Mouse (Mus musculus) hindbrain, postnatal 0 days (tissue): ENCODE data around the gene Pias4. TPM values are rescaled to one million over a fixed set of nuclear protein-coding genes. Genes with fewer than 3 reads are reported as not detected.

ENCODE experiments used
- ATAC-seq: fragments of 200-750 bp; cut with Nextera tagmentation; 2 replicates; pipeline ENCODE4 v1.8.0; 2017; ENCODE audit warnings: mild to moderate bottlenecking, moderate TSS enrichment, moderate library complexity
- DNase-seq: peaks from one replicate; pipeline ENCODE4 v3.0.0-alpha.2; 2015; ENCODE audit warnings: low spot score
- H3K27ac ChIP-seq: fragments of 300-500 bp; sonication (generic); 2 replicates; pipeline ENCODE4 v1.5.1; 2014; ENCODE audit warnings: mild to moderate bottlenecking
- H3K27me3 ChIP-seq: fragments of 300-500 bp; sonication (generic); 2 replicates; pipeline ENCODE4 v1.6.1; 2014; ENCODE audit warnings: low read length, mixed read lengths; ENCODE audit not compliant: insufficient read depth
- H3K36me3 ChIP-seq: fragments of 300-500 bp; sonication (generic); 2 replicates; pipeline ENCODE4 v1.6.1; 2014; ENCODE audit warnings: low read length, mixed read lengths; ENCODE audit not compliant: insufficient read depth
- H3K4me1 ChIP-seq: fragments of 300-500 bp; sonication (generic); 2 replicates; pipeline ENCODE4 v1.6.1; 2014; ENCODE audit warnings: antibody characterized with exemption, low read length, mixed read lengths; ENCODE audit not compliant: insufficient read depth
- H3K4me2 ChIP-seq: fragments of 300-500 bp; sonication (generic); 2 replicates; pipeline ENCODE4 v1.6.1; 2014; ENCODE audit warnings: low read depth, mild to moderate bottlenecking, low read length, moderate library complexity, mixed read lengths
- H3K4me3 ChIP-seq: fragments of 300-500 bp; sonication (generic); 2 replicates; pipeline ENCODE4 v1.5.1; 2014; ENCODE audit warnings: low read length
- H3K9ac ChIP-seq: fragments of 300-500 bp; sonication (generic); replicated peaks from 2 replicates; pipeline ENCODE4 v1.6.1; 2014; ENCODE audit warnings: mild to moderate bottlenecking, low read length, moderate library complexity, mixed read lengths
- H3K9me3 ChIP-seq: fragments of 300-500 bp; sonication (generic); 2 replicates; pipeline ENCODE4 v1.6.1; 2016; ENCODE audit warnings: low read length, mixed read lengths
- CTCF ChIP-seq: IDR thresholded peaks from 2 replicates; pipeline ENCODE4 v1.5.1; 2016; ENCODE audit warnings: antibody characterized with exemption, control low read depth, low read depth
- WGBS: fragments of 180-500 bp; shearing (Covaris S2); extraction: QIAGEN DNeasy Blood & Tissue Kit; methylation state at CpG from one replicate; pipeline ENCODE4 v1.1.7; 2014; 5-methylcytosine and 5-hydroxymethylcytosine counted together
- microRNA-seq, 2 experiments: library from miRNA; unstranded; fragments of <30 nt; microRNA quantifications; one replicate each; pipeline ENCODE4; 2016
- polyA plus RNA-seq: library from polyadenylated mRNA; unstranded; fragments of >200 nt; fragmentation: Nextera tagmentation; extraction: Ambion mirVana; gene quantifications from 2 replicates; pipeline ENCODE4 v1.2.1, GENCODE M21; 2015
- total RNA-seq: library from RNA; depleted of rRNA; stranded (reverse); fragments of >200 nt; gene quantifications from 2 replicates; pipeline ENCODE4 v1.2.3, GENCODE M21; 2014; rRNA removed

Pias4 gene
- total and polyA plus RNA-seq, 2 experiments from 2014 or later, result 32.0 to 33.9 TPM

GRCm38 (mm10) chr10:81120650-81121049 is 47.1 kb downstream of the Pias4 start:
- WGBS, result 80% methylated on average over 7 of the region's 7 CpGs
- DNase-seq, result no peak

GRCm38 (mm10) chr10:81119625-81120024 is 48.1 kb downstream of the Pias4 start:
- Histone ChIP-seq H3K9ac (no peak overlapping the region), H3K4me2 (no peak overlapping the region), H3K4me1 (no peaks in the 10 kb centered on the region), H3K36me3 (peaks cover 81% of the 10 kb centered on the region), H3K27me3 (no peaks in the 10 kb centered on the region), H3K4me3 (no peak overlapping the region), H3K27ac (no peak overlapping the region), H3K9me3 (no peaks in the 10 kb centered on the region)
- WGBS, result 89% methylated on average over 10 of the region's 10 CpGs
- TF ChIP-seq CTCF, result no peak
- ATAC-seq (no peak), DNase-seq (no peak)

More at GRCm38 (mm10) chr10:81120650-81121049, 47.1 kb downstream of the Pias4 start:
- Histone ChIP-seq H3K27ac (no peak overlapping the region), H3K9ac (no peak overlapping the region), H3K4me1 (no peaks in the 10 kb centered on the region), H3K9me3 (no peaks in the 10 kb centered on the region), H3K27me3 (no peaks in the 10 kb centered on the region), H3K4me3 (no peak overlapping the region), H3K36me3 (peaks cover 73% of the 10 kb centered on the region), H3K4me2 (no peak overlapping the region)
- no peak for TF ChIP-seq CTCF
- ATAC-seq, result no peak

DNA sequence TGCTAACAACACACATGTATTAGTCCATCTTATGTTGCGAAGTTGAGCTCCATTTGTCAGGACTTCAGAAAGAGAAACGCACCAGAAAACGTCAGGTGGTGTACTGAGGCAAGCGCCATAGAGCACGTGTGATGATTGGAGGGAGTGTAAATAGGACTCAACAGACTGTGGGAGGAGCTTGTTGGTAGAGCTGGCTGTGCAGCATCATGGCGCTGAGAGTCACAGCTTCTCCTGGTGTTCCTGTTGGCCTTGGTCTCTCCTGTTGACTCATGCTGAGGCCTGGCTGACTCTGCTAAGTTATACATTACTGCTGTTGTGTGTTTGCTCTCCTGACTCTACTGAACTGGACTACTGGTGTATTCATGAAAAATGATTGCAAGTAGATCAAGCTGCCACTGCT is 54.8 kb downstream of the Pias4 start:
- no peak for TF ChIP-seq CTCF
- DNase-seq (no peak), ATAC-seq (no peak)
- Histone ChIP-seq H3K27ac (no peak overlapping the region), H3K36me3 (peaks cover 57% of the 10 kb centered on the region), H3K4me3 (no peak overlapping the region), H3K4me1 (no peaks in the 10 kb centered on the region), H3K9me3 (no peaks in the 10 kb centered on the region), H3K4me2 (no peak overlapping the region), H3K27me3 (no peaks in the 10 kb centered on the region), H3K9ac (no peak overlapping the region)
- WGBS, result 93% methylated on average over 6 of the region's 6 CpGs

DNA sequence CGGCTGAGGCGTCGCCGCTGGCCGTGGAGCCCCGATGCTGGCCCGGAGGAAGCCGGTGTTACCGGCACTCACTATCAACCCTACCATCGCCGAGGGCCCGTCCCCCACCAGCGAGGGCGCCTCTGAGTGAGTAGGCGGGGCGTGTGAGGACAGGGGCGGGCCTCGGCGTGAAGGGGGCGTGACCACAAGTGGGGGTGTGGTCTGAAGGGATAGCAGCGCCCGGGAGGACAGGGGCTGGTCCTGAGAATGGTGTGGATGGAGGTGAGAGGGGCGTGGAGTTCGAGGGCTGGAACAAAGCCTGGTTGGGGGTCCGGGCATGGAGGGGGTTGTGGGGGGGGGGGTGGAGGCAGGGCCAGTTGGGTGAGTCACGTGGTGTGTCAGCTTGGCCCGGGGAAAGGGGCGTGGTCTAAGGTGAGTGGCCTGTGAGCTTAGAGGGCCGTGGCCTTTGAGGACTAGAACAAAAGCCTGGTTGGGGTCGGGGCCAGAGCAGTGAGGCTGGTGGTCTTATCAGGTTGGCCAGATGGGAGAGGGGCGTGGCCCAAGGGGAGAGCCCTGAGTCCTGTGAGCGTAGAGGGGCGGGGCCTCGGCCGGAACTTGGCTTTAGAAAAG is 61.5 kb downstream of the Pias4 start:
- Histone ChIP-seq H3K9me3 (no peaks in the 10 kb centered on the region), H3K36me3 (peaks cover 23% of the 10 kb centered on the region), H3K27ac (peak overlapping the region; percentile 99), H3K4me1 (peaks cover 14% of the 10 kb centered on the region), H3K9ac (peak overlapping the region; percentile 95), H3K27me3 (no peaks in the 10 kb centered on the region), H3K4me3 (peak overlapping the region; percentile 95), H3K4me2 (peak overlapping the region; percentile 75)
- ATAC-seq, result peak; percentile 93
- peak; percentile 35 for TF ChIP-seq CTCF
- DNase-seq, result peak; percentile 85
- WGBS, result under 1% methylated on average over 35 of the region's 35 CpGs

DNA sequence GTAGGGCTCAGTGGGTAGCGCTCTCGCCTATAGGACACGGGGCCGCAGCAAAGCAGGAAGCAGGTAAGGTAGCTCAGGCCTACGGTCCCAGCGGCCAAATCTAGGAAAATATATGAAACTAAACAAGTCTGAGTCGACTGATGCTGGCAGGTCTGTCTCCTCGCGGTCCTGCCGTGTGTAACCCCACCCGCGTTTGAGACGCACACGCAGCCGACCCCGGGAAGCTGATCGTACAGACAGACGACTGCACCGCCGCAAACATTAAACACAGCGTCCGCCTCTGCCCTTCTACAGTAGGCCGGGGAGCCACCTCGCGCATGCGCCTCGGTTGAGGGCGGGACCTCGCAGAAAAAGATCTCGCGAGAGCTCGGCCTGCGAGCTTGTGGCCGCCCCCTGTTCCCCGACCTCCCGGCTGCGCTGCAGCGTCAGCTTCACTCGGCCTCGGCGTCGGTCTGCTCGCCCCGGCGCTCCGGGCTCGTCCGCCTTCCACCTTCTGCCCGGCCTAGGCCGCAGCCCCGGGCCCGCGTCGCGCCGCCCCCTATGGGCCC is 62.1 kb downstream of the Pias4 start, which contains the start of gene Map2k2:
TSS of gene Map2k2 (plus strand) at position 351 of the 548 bp plus-strand sequence.
- under 1% methylated on average over 56 of the region's 56 CpGs for WGBS
- ATAC-seq (peak; percentile 95), DNase-seq (peak; percentile 98)

More for the DNA sequence above, 62.1 kb downstream of the Pias4 start, which contains the start of gene Map2k2:
- Histone ChIP-seq H3K4me1 (peaks cover 14% of the 10 kb centered on the region), H3K9ac (peak within 1 kb of the TSS; percentile 95), H3K36me3 (peaks cover 18% of the 10 kb centered on the region), H3K27ac (peak within 1 kb of the TSS; percentile 99), H3K4me2 (peak within 1 kb of the TSS; percentile 75), H3K27me3 (no peaks in the 10 kb centered on the region), H3K4me3 (peak within 1 kb of the TSS; percentile 95), H3K9me3 (no peaks in the 10 kb centered on the region)
- TF ChIP-seq CTCF, result no peak

Small RNA genes within 50 kb of the gene (microRNA-seq; reads per million reads assigned to microRNA genes)
- 0 reads per million in 2 experiments for gene Mir5615-1
- gene Mir5615-2, result 0 reads per million in 2 experiments

Other genes starting within 250 kb of the Pias4 start
Only the 30 nearest of the 32 such genes appear.
- 26.2 and 27.2 TPM in 2 replicates for gene Gng7, start 153.0 kb downstream of the Pias4 start, total RNA-seq
- 18.9 and 22.1 TPM in 2 replicates for gene Gng7, start 153.0 kb downstream of the Pias4 start, polyA plus RNA-seq
- gene Diras1, start 142.3 kb downstream of the Pias4 start, total RNA-seq, result 82.0 and 106 TPM in 2 replicates
- gene Diras1, start 142.3 kb downstream of the Pias4 start, polyA plus RNA-seq, result 69.0 and 78.7 TPM in 2 replicates
- 118 and 126 TPM in 2 replicates for gene Slc39a3, start 130.5 kb downstream of the Pias4 start, total RNA-seq
- gene Slc39a3, start 130.5 kb downstream of the Pias4 start, polyA plus RNA-seq, result 40.6 and 41.9 TPM in 2 replicates
- 264 and 279 TPM in 2 replicates for gene Sgta, start 107.7 kb downstream of the Pias4 start, total RNA-seq
- 275 and 290 TPM in 2 replicates for gene Sgta, start 107.7 kb downstream of the Pias4 start, polyA plus RNA-seq
- 73.5 and 79.1 TPM in 2 replicates for gene Thop1, start 97.9 kb downstream of the Pias4 start, total RNA-seq
- 36.4 and 36.9 TPM in 2 replicates for gene Thop1, start 97.9 kb downstream of the Pias4 start, polyA plus RNA-seq
- 0.61 and 1.0 TPM in 2 replicates for gene Creb3l3, start 69.0 kb downstream of the Pias4 start, total RNA-seq
- 0.59 and 0.71 TPM in 2 replicates for gene Creb3l3, start 69.0 kb downstream of the Pias4 start, polyA plus RNA-seq
- gene Map2k2, start 62.0 kb downstream of the Pias4 start, total RNA-seq, result 297 and 309 TPM in 2 replicates
- gene Map2k2, start 62.0 kb downstream of the Pias4 start, polyA plus RNA-seq, result 196 and 204 TPM in 2 replicates
- gene Zbtb7a, start 32.7 kb downstream of the Pias4 start, total RNA-seq, result 37.3 and 38.4 TPM in 2 replicates
- 22.0 and 22.3 TPM in 2 replicates for gene Zbtb7a, start 32.7 kb downstream of the Pias4 start, polyA plus RNA-seq
- gene Eef2, start 8.7 kb upstream of the Pias4 start, total RNA-seq, result 2,095 and 2,196 TPM in 2 replicates
- gene Eef2, start 8.7 kb upstream of the Pias4 start, polyA plus RNA-seq, result 422 and 434 TPM in 2 replicates
- 69.7 and 80.9 TPM in 2 replicates for gene Dapk3, start 15.1 kb upstream of the Pias4 start, total RNA-seq
- 52.3 and 56.1 TPM in 2 replicates for gene Dapk3, start 15.1 kb upstream of the Pias4 start, polyA plus RNA-seq
- not detected in 2 replicates for gene 4930442H23Rik, start 15.9 kb upstream of the Pias4 start, total RNA-seq
- gene 4930442H23Rik, start 15.9 kb upstream of the Pias4 start, polyA plus RNA-seq, result 0.26 TPM in 1 of 2 replicates, not detected in the other
- 0.31 and 0.58 TPM in 2 replicates for gene Nmrk2, start 34.1 kb upstream of the Pias4 start, total RNA-seq
- gene Nmrk2, start 34.1 kb upstream of the Pias4 start, polyA plus RNA-seq, result 0.15 and 0.25 TPM in 2 replicates
- gene Atcay, start 62.9 kb upstream of the Pias4 start, total RNA-seq, result 169 and 197 TPM in 2 replicates
- 66.7 and 70.2 TPM in 2 replicates for gene Atcay, start 62.9 kb upstream of the Pias4 start, polyA plus RNA-seq
- gene Zfr2, start 65.2 kb upstream of the Pias4 start, total RNA-seq, result 64.1 and 89.3 TPM in 2 replicates
- 21.7 and 21.9 TPM in 2 replicates for gene Zfr2, start 65.2 kb upstream of the Pias4 start, polyA plus RNA-seq
- gene Matk, start 85.0 kb upstream of the Pias4 start, total RNA-seq, result 86.9 and 121 TPM in 2 replicates
- gene Matk, start 85.0 kb upstream of the Pias4 start, polyA plus RNA-seq, result 82.3 and 82.7 TPM in 2 replicates
- 106 and 113 TPM in 2 replicates for gene Mrpl54, start 99.0 kb upstream of the Pias4 start, total RNA-seq
- gene Mrpl54, start 99.0 kb upstream of the Pias4 start, polyA plus RNA-seq, result 159 and 170 TPM in 2 replicates
- gene Apba3, start 99.0 kb upstream of the Pias4 start, total RNA-seq, result 61.0 and 63.6 TPM in 2 replicates
- 24.0 and 27.6 TPM in 2 replicates for gene Apba3, start 99.0 kb upstream of the Pias4 start, polyA plus RNA-seq
- 2.9 and 6.0 TPM in 2 replicates for gene Tjp3, start 123.7 kb upstream of the Pias4 start, total RNA-seq
- gene Tjp3, start 123.7 kb upstream of the Pias4 start, polyA plus RNA-seq, result 3.9 and 5.2 TPM in 2 replicates
- gene Pip5k1c, start 125.0 kb upstream of the Pias4 start, total RNA-seq, result 223 and 242 TPM in 2 replicates
- gene Pip5k1c, start 125.0 kb upstream of the Pias4 start, polyA plus RNA-seq, result 97.4 and 108 TPM in 2 replicates
- gene Cactin, start 153.2 kb upstream of the Pias4 start, total RNA-seq, result 24.3 and 46.2 TPM in 2 replicates
- gene Cactin, start 153.2 kb upstream of the Pias4 start, polyA plus RNA-seq, result 19.6 and 20.2 TPM in 2 replicates
- gene Tbxa2r, start 160.8 kb upstream of the Pias4 start, total RNA-seq, result 2.6 TPM in 2 replicates
- 4.0 and 4.3 TPM in 2 replicates for gene Tbxa2r, start 160.8 kb upstream of the Pias4 start, polyA plus RNA-seq
- gene Gipc3, start 175.3 kb upstream of the Pias4 start, total RNA-seq, result 0.16 TPM in 1 of 2 replicates, not detected in the other
- gene Gipc3, start 175.3 kb upstream of the Pias4 start, polyA plus RNA-seq, result not detected in 2 replicates
- 20.8 and 28.5 TPM in 2 replicates for gene Hmg20b, start 182.6 kb upstream of the Pias4 start, total RNA-seq
- 36.8 and 41.1 TPM in 2 replicates for gene Hmg20b, start 182.6 kb upstream of the Pias4 start, polyA plus RNA-seq
- gene Mfsd12, start 189.6 kb upstream of the Pias4 start, total RNA-seq, result 34.4 and 38.1 TPM in 2 replicates
- 13.6 TPM in 2 replicates for gene Mfsd12, start 189.6 kb upstream of the Pias4 start, polyA plus RNA-seq
- not detected in 2 replicates for gene 4930404N11Rik, start 197.9 kb upstream of the Pias4 start, total RNA-seq
- 0.25 and 0.99 TPM in 2 replicates for gene 4930404N11Rik, start 197.9 kb upstream of the Pias4 start, polyA plus RNA-seq
- gene Fzr1, start 210.6 kb upstream of the Pias4 start, total RNA-seq, result 106 and 118 TPM in 2 replicates
- 131 and 134 TPM in 2 replicates for gene Fzr1, start 210.6 kb upstream of the Pias4 start, polyA plus RNA-seq
- gene Dohh, start 216.5 kb upstream of the Pias4 start, total RNA-seq, result 146 TPM in 2 replicates
- 111 and 114 TPM in 2 replicates for gene Dohh, start 216.5 kb upstream of the Pias4 start, polyA plus RNA-seq
- 2.1 and 3.3 TPM in 2 replicates for gene Gm48551, start 216.5 kb upstream of the Pias4 start, total RNA-seq
- gene Gm48551, start 216.5 kb upstream of the Pias4 start, polyA plus RNA-seq, result 5.3 and 7.0 TPM in 2 replicates
- 7.5 TPM in 2 replicates for gene Gm48552, start 221.1 kb upstream of the Pias4 start, total RNA-seq
- gene Gm48552, start 221.1 kb upstream of the Pias4 start, polyA plus RNA-seq, result 2.7 and 4.0 TPM in 2 replicates
- gene Smim24, start 225.1 kb upstream of the Pias4 start, total RNA-seq, result 2.9 and 3.7 TPM in 2 replicates
- 1.4 and 1.7 TPM in 2 replicates for gene Smim24, start 225.1 kb upstream of the Pias4 start, polyA plus RNA-seq